Mouse (Mus musculus) limb, embryonic 10.5 days (tissue): ENCODE data around the gene Tgtp2. TPM values are rescaled to one million over a fixed set of nuclear protein-coding genes. Genes with fewer than 3 reads are reported as not detected.
A peak's percentile ranks its signal among the peaks of the same experiment; 100 is the strongest.
"Not testable (repeated sequence)": the region's sequence is repeated elsewhere in the genome, so short reads cannot be mapped to it uniquely, and the experiment has no call there.

Source experiments
- DNase-seq: peaks from one replicate; pipeline ENCODE4 v3.0.0-alpha.2; 2017; ENCODE audit warnings: low spot score
- H3K27ac ChIP-seq: fragments of 300-500 bp; sonication (generic); 2 replicates; pipeline ENCODE4 v1.5.1; 2016; ENCODE audit warnings: mild to moderate bottlenecking
- H3K27me3 ChIP-seq: fragments of 300-500 bp; sonication (generic); 2 replicates; pipeline ENCODE4 v1.6.1; 2016; ENCODE audit warnings: low read depth, mild to moderate bottlenecking; ENCODE audit not compliant: poor library complexity, severe bottlenecking
- H3K36me3 ChIP-seq: fragments of 300-500 bp; sonication (generic); 2 replicates; pipeline ENCODE4 v1.6.1; 2016; ENCODE audit warnings: mild to moderate bottlenecking, moderate library complexity
- H3K4me1 ChIP-seq: fragments of 300-500 bp; sonication (generic); 2 replicates; pipeline ENCODE4 v1.6.1; 2016
- H3K4me3 ChIP-seq: fragments of 300-500 bp; sonication (generic); 2 replicates; pipeline ENCODE4 v1.5.1; 2016; ENCODE audit warnings: mild to moderate bottlenecking, moderate library complexity
- H3K9me3 ChIP-seq: fragments of 300-500 bp; sonication (generic); replicated peaks from 2 replicates; pipeline ENCODE4 v1.6.1; 2016; ENCODE audit warnings: mild to moderate bottlenecking
- WGBS: fragments of 180-500 bp; shearing (Covaris S2); methylation state at CpG from one replicate; pipeline ENCODE4 v1.1.7; 2016; 5-methylcytosine and 5-hydroxymethylcytosine counted together
- polyA plus RNA-seq: library from polyadenylated mRNA; unstranded; fragments of >200 nt; fragmentation: Nextera tagmentation; extraction: Ambion mirVana; gene quantifications from 2 replicates; pipeline ENCODE4 v1.2.1, GENCODE M21; 2016

The Tgtp2 gene
- polyA plus RNA-seq, result not detected in 2 replicates

- not testable (repeated sequence) for H3K4me1 ChIP-seq, H3K27me3 ChIP-seq, H3K4me3 ChIP-seq, H3K9me3 ChIP-seq, H3K27ac ChIP-seq, DNase-seq, H3K36me3 ChIP-seq
- 81% methylated on average over 5 of the region's 5 CpGs for WGBS
Measured at GRCm38 (mm10) chr11:49063713-49064469, at the start of gene Tgtp2. Gene Tgtp2, minus strand, starts transcription at chr11:49064206.

- DNase-seq, result no peak
- Histone ChIP-seq H3K36me3 (no peaks in the 10 kb centered on the region), H3K4me3 (no peak overlapping the region), H3K27me3 (no peaks in the 10 kb centered on the region), H3K9me3 (no peaks in the 10 kb centered on the region), H3K27ac (no peak overlapping the region), H3K4me1 (no peaks in the 10 kb centered on the region)
- 90% methylated on average over 6 of the region's 6 CpGs for WGBS
Measured at GRCm38 (mm10) chr11:49112624-49113219, 48.7 kb upstream of the Tgtp2 start.

GRCm38 (mm10) chr11:49111000-49111399 lies 47.0 kb upstream of the Tgtp2 start:
- 73% methylated on average over 1 of the region's 1 CpGs for WGBS
- Histone ChIP-seq H3K27ac (no peak overlapping the region), H3K27me3 (no peaks in the 10 kb centered on the region), H3K4me3 (no peak overlapping the region), H3K9me3 (no peaks in the 10 kb centered on the region), H3K36me3 (no peaks in the 10 kb centered on the region), H3K4me1 (no peaks in the 10 kb centered on the region)
- no peak for DNase-seq

DNA sequence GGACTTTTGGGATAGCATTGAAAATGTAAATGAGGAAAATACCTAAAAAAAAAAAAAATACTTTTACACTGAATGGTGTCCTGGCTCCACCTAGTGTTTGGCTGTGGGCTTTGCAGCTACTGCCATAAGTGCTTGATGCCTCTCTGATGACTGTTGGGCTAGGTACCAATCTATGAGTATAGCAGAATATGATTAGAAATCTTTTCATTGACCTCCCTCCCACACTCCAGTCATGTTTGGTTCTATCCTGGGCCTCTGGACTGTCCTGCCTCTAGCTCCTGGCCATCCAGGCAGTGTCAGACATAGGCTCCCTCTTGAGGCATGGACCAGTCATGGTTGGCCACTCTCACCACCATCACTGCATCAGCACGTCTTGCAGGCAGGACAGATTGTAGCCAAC lies 44.8 kb upstream of the Tgtp2 start:
- no peak for DNase-seq
- no peaks in the 10 kb centered on the region for H3K36me3 ChIP-seq
- H3K27ac ChIP-seq, result no peak overlapping the region
- H3K27me3 ChIP-seq, result no peaks in the 10 kb centered on the region
- H3K9me3 ChIP-seq, result no peaks in the 10 kb centered on the region
- H3K4me1 ChIP-seq, result peaks cover 4% of the 10 kb centered on the region; the same call in 1 of the 2 replicates
- WGBS, result 33% methylated on average over 1 of the region's 1 CpGs
- H3K4me3 ChIP-seq, result no peak overlapping the region

GRCm38 (mm10) chr11:49107650-49108537 lies 43.9 kb upstream of the Tgtp2 start:
- Histone ChIP-seq H3K36me3 (no peaks in the 10 kb centered on the region), H3K4me3 (no peak overlapping the region), H3K27me3 (no peaks in the 10 kb centered on the region), H3K4me1 (peaks cover 8% of the 10 kb centered on the region; the same call in 1 of the 2 replicates), H3K9me3 (no peaks in the 10 kb centered on the region), H3K27ac (no peak overlapping the region)
- no peak for DNase-seq
- 61% methylated on average over 10 of the region's 10 CpGs for WGBS

- Histone ChIP-seq H3K9me3 (no peaks in the 10 kb centered on the region), H3K36me3 (no peaks in the 10 kb centered on the region), H3K27me3 (no peaks in the 10 kb centered on the region), H3K27ac (no peak overlapping the region), H3K4me1 (peaks cover 9% of the 10 kb centered on the region; the same call in 1 of the 2 replicates), H3K4me3 (no peak overlapping the region)
- no peak for DNase-seq
- WGBS, result 55% methylated on average over 1 of the region's 1 CpGs
Measured at GRCm38 (mm10) chr11:49105752-49106151, 41.7 kb upstream of the Tgtp2 start.

GRCm38 (mm10) chr11:49103047-49103693 lies 39.2 kb upstream of the Tgtp2 start:
- H3K36me3 ChIP-seq, result no peaks in the 10 kb centered on the region
- 18% methylated on average over 8 of the region's 8 CpGs for WGBS
- no peaks in the 10 kb centered on the region for H3K27me3 ChIP-seq
- peaks cover 9% of the 10 kb centered on the region; the same call in 1 of the 2 replicates for H3K4me1 ChIP-seq
- H3K9me3 ChIP-seq, result no peaks in the 10 kb centered on the region
- H3K27ac ChIP-seq, result no peak overlapping the region
- DNase-seq, result peak; percentile 92
- H3K4me3 ChIP-seq, result no peak overlapping the region

DNA sequence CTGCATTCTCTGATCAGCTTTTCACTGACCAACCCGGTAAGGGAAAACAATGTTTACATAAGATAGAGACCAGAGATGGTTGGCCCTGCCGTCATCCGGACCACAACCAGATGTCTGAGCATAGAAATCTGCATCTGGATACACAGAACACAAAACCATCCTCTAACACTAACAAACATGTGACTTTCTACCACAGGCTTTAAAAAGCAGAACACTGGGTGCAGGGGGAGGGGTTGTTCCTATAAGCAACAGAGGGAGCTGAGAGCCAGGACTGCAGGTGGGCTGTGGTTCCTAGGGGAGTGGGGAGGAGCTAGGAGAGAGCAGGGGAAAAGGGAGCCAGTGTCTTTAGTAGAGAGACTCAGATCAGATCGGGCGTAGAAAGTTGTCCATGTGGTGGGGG lies 37.5 kb upstream of the Tgtp2 start:
- Histone ChIP-seq H3K27me3 (no peaks in the 10 kb centered on the region), H3K9me3 (no peaks in the 10 kb centered on the region), H3K36me3 (no peaks in the 10 kb centered on the region), H3K4me3 (no peak overlapping the region), H3K27ac (no peak overlapping the region), H3K4me1 (peaks cover 9% of the 10 kb centered on the region; the same call in 1 of the 2 replicates)
- DNase-seq, result no peak
- 62% methylated on average over 5 of the region's 5 CpGs for WGBS

GRCm38 (mm10) chr11:49100409-49100808 lies 36.4 kb upstream of the Tgtp2 start:
- 89% methylated on average over 3 of the region's 3 CpGs for WGBS
- Histone ChIP-seq H3K27me3 (no peaks in the 10 kb centered on the region), H3K27ac (no peak overlapping the region), H3K4me1 (peaks cover 9% of the 10 kb centered on the region; the same call in 1 of the 2 replicates), H3K9me3 (no peaks in the 10 kb centered on the region), H3K36me3 (no peaks in the 10 kb centered on the region), H3K4me3 (no peak overlapping the region)
- no peak for DNase-seq

- Histone ChIP-seq H3K36me3 (no peaks in the 10 kb centered on the region), H3K9me3 (no peaks in the 10 kb centered on the region), H3K4me3 (no peak overlapping the region), H3K27ac (no peak overlapping the region), H3K27me3 (no peaks in the 10 kb centered on the region), H3K4me1 (no peaks in the 10 kb centered on the region)
- DNase-seq, result no peak
- WGBS, result 95% methylated on average over 4 of the region's 4 CpGs
Measured at GRCm38 (mm10) chr11:49095367-49095766, 31.4 kb upstream of the Tgtp2 start.

DNA sequence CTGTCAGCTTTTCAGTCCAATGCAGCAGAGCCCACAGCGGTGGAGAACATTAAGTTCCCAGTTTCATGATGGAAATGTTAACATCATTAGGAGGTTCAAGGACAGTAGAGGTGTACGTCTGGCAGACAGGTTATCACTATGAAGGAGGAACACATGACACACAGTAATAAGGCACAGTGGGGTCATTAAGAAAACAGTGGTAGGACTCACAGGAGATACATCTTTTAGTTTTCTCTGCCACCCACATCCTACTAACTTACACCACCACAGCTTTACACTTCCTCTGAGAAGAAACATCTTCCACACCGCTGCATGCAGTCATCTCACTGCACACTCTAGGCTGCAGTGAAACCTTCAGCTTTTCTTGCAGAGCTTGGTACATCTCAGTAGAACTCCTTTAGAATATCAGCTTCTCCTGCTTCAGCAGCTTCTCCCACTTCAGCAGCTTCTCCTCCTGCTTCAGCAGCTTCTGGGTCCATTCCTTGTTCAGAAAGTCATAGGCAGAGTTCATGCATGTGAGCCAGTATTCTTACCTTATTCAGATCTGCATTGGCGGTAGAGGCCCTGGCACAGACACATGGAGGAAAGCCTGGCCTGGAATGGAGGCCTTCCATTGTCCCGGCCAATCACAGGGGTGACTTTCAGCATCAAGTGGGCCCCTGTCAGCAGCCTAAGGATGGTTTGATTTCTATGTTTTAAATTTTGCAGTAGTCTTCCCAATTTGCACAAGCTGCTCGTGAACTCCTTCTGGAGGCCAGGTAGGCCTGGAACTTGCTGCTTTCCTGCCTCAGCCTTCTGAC lies 30.1 kb upstream of the Tgtp2 start:
- no peak for DNase-seq
- Histone ChIP-seq H3K36me3 (no peaks in the 10 kb centered on the region), H3K9me3 (no peaks in the 10 kb centered on the region), H3K27me3 (no peaks in the 10 kb centered on the region), H3K4me1 (no peaks in the 10 kb centered on the region), H3K4me3 (no peak overlapping the region), H3K27ac (no peak overlapping the region)
- 91% methylated on average over 6 of the region's 6 CpGs for WGBS

DNA sequence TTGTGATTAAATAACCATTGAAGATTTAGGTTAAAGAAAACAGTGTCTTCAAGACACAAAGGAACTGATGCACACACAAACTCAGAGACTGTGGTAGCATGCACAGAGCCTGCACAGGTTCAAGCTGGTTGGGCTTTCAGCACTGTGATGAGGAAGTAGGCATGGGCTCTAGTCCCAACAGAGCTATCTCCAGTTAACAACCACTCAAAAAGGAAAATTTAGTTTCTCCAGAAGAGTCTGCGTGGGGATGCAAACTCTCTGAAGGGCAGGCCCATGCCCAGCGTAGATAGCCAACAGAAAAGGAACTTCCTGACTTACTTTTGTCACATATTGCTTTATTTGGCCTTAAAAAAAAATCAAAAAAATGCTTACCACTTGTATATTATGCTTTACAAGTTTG lies 28.8 kb upstream of the Tgtp2 start:
- WGBS, result 87% methylated on average over 2 of the region's 2 CpGs
- no peak for DNase-seq
- Histone ChIP-seq H3K4me3 (no peak overlapping the region), H3K4me1 (peaks cover 5% of the 10 kb centered on the region), H3K9me3 (no peaks in the 10 kb centered on the region), H3K27ac (no peak overlapping the region), H3K36me3 (no peaks in the 10 kb centered on the region), H3K27me3 (no peaks in the 10 kb centered on the region)
